Mouse (Mus musculus) forebrain, embryonic 11.5 days (tissue): ENCODE results near the gene Galnt9. TPM values are rescaled to one million over a fixed set of nuclear protein-coding genes. Genes with fewer than 3 reads are reported as not detected.

ENCODE experiments used
- ATAC-seq: fragments of 200-750 bp; cut with Nextera tagmentation; replicated peaks from 2 replicates; pipeline ENCODE4 v1.8.0; 2017; ENCODE audit warnings: moderate TSS enrichment; ENCODE audit not compliant: low FRiP score
- DNase-seq: peaks from one replicate; pipeline ENCODE4 v3.0.0-alpha.2; 2017; ENCODE audit warnings: low spot score
- H3K27ac ChIP-seq: fragments of 300-500 bp; sonication (generic); 2 replicates; pipeline ENCODE4 v1.5.1; 2014; ENCODE audit warnings: low read depth, low read length
- H3K27me3 ChIP-seq: fragments of 300-500 bp; sonication (generic); 2 replicates; pipeline ENCODE4 v1.6.1; 2014; ENCODE audit warnings: mild to moderate bottlenecking, low read length, mixed read lengths; ENCODE audit not compliant: control insufficient read depth, insufficient read depth
- H3K36me3 ChIP-seq: fragments of 300-500 bp; sonication (generic); 2 replicates; pipeline ENCODE4 v1.6.1; 2014; ENCODE audit warnings: mild to moderate bottlenecking, low read length, moderate library complexity, mixed read lengths; ENCODE audit not compliant: control insufficient read depth, insufficient read depth
- H3K4me1 ChIP-seq: fragments of 300-500 bp; sonication (generic); replicated peaks from 2 replicates; pipeline ENCODE4 v1.6.1; 2014; ENCODE audit warnings: low read length, mixed read lengths; ENCODE audit not compliant: control insufficient read depth, insufficient read depth
- H3K4me2 ChIP-seq: fragments of 300-500 bp; sonication (generic); 2 replicates; pipeline ENCODE4 v1.6.1; 2014; ENCODE audit warnings: low read depth, mild to moderate bottlenecking, low read length, moderate library complexity, mixed read lengths; ENCODE audit not compliant: severe bottlenecking
- H3K4me3 ChIP-seq: fragments of 300-500 bp; sonication (generic); 2 replicates; pipeline ENCODE4 v1.5.1; 2014; ENCODE audit warnings: low read depth, low read length
- H3K9ac ChIP-seq: fragments of 300-500 bp; sonication (generic); 2 replicates; pipeline ENCODE4 v1.6.1; 2014; ENCODE audit warnings: low read length
- H3K9me3 ChIP-seq: fragments of 300-500 bp; sonication (generic); 2 replicates; pipeline ENCODE4 v1.6.1; 2016; ENCODE audit warnings: low read length, mixed read lengths; ENCODE audit not compliant: control insufficient read depth
- WGBS: fragments of 180-500 bp; shearing (Covaris S2); extraction: QIAGEN DNeasy Blood & Tissue Kit; methylation state at CpG from one replicate; pipeline ENCODE4 v1.1.7; 2014; 5-methylcytosine and 5-hydroxymethylcytosine counted together
- polyA plus RNA-seq: library from polyadenylated mRNA; unstranded; fragments of >200 nt; fragmentation: Nextera tagmentation; extraction: Ambion mirVana; gene quantifications from 2 replicates; pipeline ENCODE4 v1.2.1, GENCODE M21; 2014

The Galnt9 gene
- polyA plus RNA-seq, 1 experiment from 2014 or later, result 1.6 TPM

- ATAC-seq, result no peak
- Histone ChIP-seq H3K9ac (no peak overlapping the region), H3K9me3 (no peaks in the 10 kb centered on the region), H3K27ac (no peak overlapping the region), H3K4me1 (peaks cover 7% of the 10 kb centered on the region; the same call in 1 of the 2 replicates), H3K4me3 (peak overlapping the region; percentile 32), H3K27me3 (peaks cover 34% of the 10 kb centered on the region), H3K4me2 (peak overlapping the region; percentile 63), H3K36me3 (no peaks in the 10 kb centered on the region)
- 2% methylated on average over 24 of the region's 24 CpGs for WGBS
- DNase-seq, result no peak
Measured at GRCm38 (mm10) chr5:110544691-110545069, 525 bp downstream of the Galnt9 start.

DNA sequence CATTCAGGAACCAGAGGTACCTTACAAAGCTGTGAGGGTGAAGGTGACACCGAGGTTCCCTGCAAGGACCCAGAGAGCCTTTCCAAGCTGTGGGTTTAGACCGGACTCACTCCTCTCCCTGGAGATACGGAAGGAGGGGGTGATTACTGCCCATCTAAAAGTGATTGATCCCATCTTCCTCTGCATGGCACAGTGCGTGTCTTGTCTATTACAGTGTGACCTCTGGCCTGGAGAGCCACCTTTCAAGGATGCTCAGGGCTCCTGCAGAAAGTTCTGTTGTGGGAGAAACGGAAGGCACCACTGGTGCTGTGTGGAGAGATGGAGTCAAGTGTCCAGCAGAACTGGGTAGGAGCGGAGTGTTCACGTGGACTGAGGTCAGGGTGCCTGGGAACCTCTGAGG, 1.2 kb downstream of the Galnt9 start:
- ATAC-seq (no peak), DNase-seq (no peak)
- no peaks in the 10 kb centered on the region for H3K9me3 ChIP-seq
- H3K4me2 ChIP-seq, result no peak overlapping the region
- H3K36me3 ChIP-seq, result no peaks in the 10 kb centered on the region
- H3K27ac ChIP-seq, result no peak overlapping the region
- no peak overlapping the region for H3K9ac ChIP-seq
- peaks cover 7% of the 10 kb centered on the region; the same call in 1 of the 2 replicates for H3K4me1 ChIP-seq
- peaks cover 34% of the 10 kb centered on the region for H3K27me3 ChIP-seq
- H3K4me3 ChIP-seq, result no peak overlapping the region
- WGBS, result 86% methylated on average over 7 of the region's 7 CpGs

- Histone ChIP-seq H3K4me3 (no peak overlapping the region), H3K27ac (no peak overlapping the region), H3K36me3 (no peaks in the 10 kb centered on the region), H3K27me3 (peaks cover 34% of the 10 kb centered on the region), H3K9ac (no peak overlapping the region), H3K9me3 (no peaks in the 10 kb centered on the region), H3K4me2 (no peak overlapping the region), H3K4me1 (peaks cover 7% of the 10 kb centered on the region; the same call in 1 of the 2 replicates)
- DNase-seq (no peak), ATAC-seq (no peak)
- 86% methylated on average over 11 of the region's 11 CpGs for WGBS
Measured at GRCm38 (mm10) chr5:110546136-110546535, 2.0 kb downstream of the Galnt9 start.

- Histone ChIP-seq H3K9me3 (no peaks in the 10 kb centered on the region), H3K4me2 (no peak overlapping the region), H3K27me3 (peaks cover 34% of the 10 kb centered on the region), H3K4me3 (no peak overlapping the region), H3K4me1 (peaks cover 7% of the 10 kb centered on the region; the same call in 1 of the 2 replicates), H3K36me3 (no peaks in the 10 kb centered on the region), H3K27ac (no peak overlapping the region), H3K9ac (no peak overlapping the region)
- no peak for ATAC-seq
- no peak for DNase-seq
- WGBS, result 84% methylated on average over 5 of the region's 5 CpGs
Measured at GRCm38 (mm10) chr5:110546726-110547406, 2.7 kb downstream of the Galnt9 start.

GRCm38 (mm10) chr5:110548446-110548845, 4.3 kb downstream of the Galnt9 start:
- DNase-seq, result no peak
- H3K36me3 ChIP-seq, result no peaks in the 10 kb centered on the region
- H3K4me3 ChIP-seq, result no peak overlapping the region
- WGBS, result 58% methylated on average over 7 of the region's 7 CpGs
- ATAC-seq, result no peak
- H3K4me1 ChIP-seq, result peaks cover 7% of the 10 kb centered on the region; the same call in 1 of the 2 replicates
- no peaks in the 10 kb centered on the region for H3K9me3 ChIP-seq
- no peak overlapping the region for H3K27ac ChIP-seq
- no peak overlapping the region for H3K4me2 ChIP-seq
- H3K9ac ChIP-seq, result no peak overlapping the region; the same call in 1 of the 2 replicates
- H3K27me3 ChIP-seq, result peaks cover 26% of the 10 kb centered on the region

DNA sequence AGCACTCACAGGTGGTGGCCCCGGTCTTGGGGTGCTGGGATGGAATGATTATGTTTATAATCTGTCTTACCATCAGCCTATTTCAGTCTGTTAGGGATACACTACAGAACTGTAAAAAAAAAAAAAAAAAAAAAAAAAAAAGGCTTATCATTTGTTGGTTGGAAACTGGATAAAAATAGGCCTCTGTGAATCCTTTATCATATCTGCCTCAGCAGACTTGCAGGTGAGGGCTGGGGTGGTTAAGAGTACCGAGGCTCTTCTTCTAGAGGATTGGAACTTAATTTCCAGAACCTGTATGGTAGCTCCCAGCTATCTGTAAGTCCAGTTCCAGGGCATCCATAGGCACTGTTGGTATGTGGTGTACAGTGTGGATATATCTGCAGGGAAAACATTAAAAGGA, 6.0 kb downstream of the Galnt9 start:
- ATAC-seq (no peak), DNase-seq (no peak)
- no peak overlapping the region for H3K4me3 ChIP-seq
- no peak overlapping the region for H3K4me2 ChIP-seq
- H3K36me3 ChIP-seq, result no peaks in the 10 kb centered on the region
- no peak overlapping the region for H3K27ac ChIP-seq
- no peak overlapping the region for H3K9ac ChIP-seq
- WGBS, result 86% methylated on average over 2 of the region's 2 CpGs
- no peaks in the 10 kb centered on the region for H3K9me3 ChIP-seq
- H3K27me3 ChIP-seq, result peaks cover 9% of the 10 kb centered on the region
- no peaks in the 10 kb centered on the region for H3K4me1 ChIP-seq

GRCm38 (mm10) chr5:110550841-110551240, 6.7 kb downstream of the Galnt9 start:
- ATAC-seq, result no peak
- no peak for DNase-seq
- Histone ChIP-seq H3K9ac (no peak overlapping the region), H3K36me3 (no peaks in the 10 kb centered on the region), H3K4me3 (no peak overlapping the region), H3K4me2 (no peak overlapping the region), H3K27me3 (peaks cover 2% of the 10 kb centered on the region), H3K4me1 (no peaks in the 10 kb centered on the region), H3K27ac (no peak overlapping the region), H3K9me3 (no peaks in the 10 kb centered on the region)
- 29% methylated on average over 4 of the region's 4 CpGs for WGBS

- DNase-seq, result no peak
- WGBS, result 72% methylated on average over 3 of the region's 3 CpGs
- no peaks in the 10 kb centered on the region for H3K4me1 ChIP-seq
Measured at GRCm38 (mm10) chr5:110552005-110552404, 7.8 kb downstream of the Galnt9 start.

DNA sequence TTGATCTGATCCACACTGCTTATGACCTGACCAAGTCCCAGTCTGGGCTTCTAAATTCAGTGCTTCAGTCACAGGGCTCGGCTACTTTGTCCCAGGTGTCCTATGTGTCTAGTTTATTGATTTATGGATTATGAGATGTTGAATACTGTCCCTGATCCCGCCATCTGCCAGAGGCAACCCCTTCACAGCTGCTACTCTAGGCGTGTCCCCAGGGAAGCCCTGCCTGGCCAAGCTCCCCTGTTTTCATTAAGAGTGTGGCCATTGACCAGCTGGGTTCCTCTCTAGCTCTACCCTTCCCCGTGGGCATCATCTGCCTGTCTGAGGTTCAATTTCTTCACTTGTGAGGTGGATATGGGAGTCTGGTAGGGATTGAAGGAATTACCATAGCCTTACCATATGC, 9.2 kb downstream of the Galnt9 start:
- ATAC-seq (no peak), DNase-seq (no peak)
- H3K27ac ChIP-seq, result no peak overlapping the region

More at GRCm38 (mm10) chr5:110552005-110552404, 7.8 kb downstream of the Galnt9 start:
- H3K27me3 ChIP-seq, result no peaks in the 10 kb centered on the region
- H3K4me2 ChIP-seq, result no peak overlapping the region
- no peaks in the 10 kb centered on the region for H3K36me3 ChIP-seq
- no peak for ATAC-seq
- no peak overlapping the region for H3K4me3 ChIP-seq
- H3K9me3 ChIP-seq, result no peaks in the 10 kb centered on the region
- no peak overlapping the region for H3K27ac ChIP-seq
- no peak overlapping the region for H3K9ac ChIP-seq

More for the DNA sequence above, 9.2 kb downstream of the Galnt9 start:
- H3K4me2 ChIP-seq, result no peak overlapping the region
- no peak overlapping the region for H3K4me3 ChIP-seq
- no peaks in the 10 kb centered on the region for H3K9me3 ChIP-seq
- WGBS, result 73% methylated on average over 4 of the region's 4 CpGs
- no peaks in the 10 kb centered on the region for H3K36me3 ChIP-seq
- no peaks in the 10 kb centered on the region for H3K4me1 ChIP-seq
- H3K27me3 ChIP-seq, result no peaks in the 10 kb centered on the region
- no peak overlapping the region for H3K9ac ChIP-seq
